Mouse (Mus musculus): ENCODE data around the gene Sh2d3c. TPM values are rescaled to one million over a fixed set of nuclear protein-coding genes. Genes with fewer than 3 reads are reported as not detected.
A peak's percentile ranks its signal among the peaks of the same experiment; 100 is the strongest.

Sh2d3c gene
- total RNA-seq, 2 experiments from 2014 or later, result 6.4 to 15.4 TPM

- ATAC-seq (replicated peaks; ENCODE audit: low FRiP score, poor library complexity, severe bottlenecking), result 0 out of 2 replicates have a peak, but pooled peaks have one; percentile 17
These were observed 1.2 kb downstream of the Sh2d3c start for GRCm38 (mm10) chr2:32722046-32722445.

- ATAC-seq (replicated peaks; ENCODE audit: low FRiP score, poor library complexity, severe bottlenecking), result no peak
These were observed 1.7 kb downstream of the Sh2d3c start for GRCm38 (mm10) chr2:32722581-32722980.

GRCm38 (mm10) chr2:32724149-32724548 lies 3.3 kb downstream of the Sh2d3c start:
- ATAC-seq (replicated peaks; ENCODE audit: low FRiP score, poor library complexity, severe bottlenecking), result no peak

- ATAC-seq (replicated peaks; ENCODE audit: low FRiP score, poor library complexity, severe bottlenecking), result no peak
These were observed 4.3 kb downstream of the Sh2d3c start for GRCm38 (mm10) chr2:32724832-32725790.

GRCm38 (mm10) chr2:32727435-32727834 lies 6.6 kb downstream of the Sh2d3c start:
- ATAC-seq (replicated peaks; ENCODE audit: low FRiP score, poor library complexity, severe bottlenecking), result peak; percentile 40; the same call in 1 of the 2 replicates

- ATAC-seq (replicated peaks; ENCODE audit: low FRiP score, poor library complexity, severe bottlenecking), result no peak
These were observed 7.6 kb downstream of the Sh2d3c start for GRCm38 (mm10) chr2:32728463-32728862.

GRCm38 (mm10) chr2:32729547-32729946 lies 8.7 kb downstream of the Sh2d3c start:
- no peak for ATAC-seq (replicated peaks; ENCODE audit: low FRiP score, poor library complexity, severe bottlenecking)

GRCm38 (mm10) chr2:32730854-32731253 lies 10.0 kb downstream of the Sh2d3c start:
- ATAC-seq (replicated peaks; ENCODE audit: low FRiP score, poor library complexity, severe bottlenecking), result no peak

GRCm38 (mm10) chr2:32731911-32732310 lies 11.1 kb downstream of the Sh2d3c start:
- no peak for ATAC-seq (replicated peaks; ENCODE audit: low FRiP score, poor library complexity, severe bottlenecking)

GRCm38 (mm10) chr2:32732695-32733094 lies 11.8 kb downstream of the Sh2d3c start:
- ATAC-seq (replicated peaks; ENCODE audit: low FRiP score, poor library complexity, severe bottlenecking), result no peak

GRCm38 (mm10) chr2:32734480-32734879 lies 13.6 kb downstream of the Sh2d3c start:
- no peak for ATAC-seq (replicated peaks; ENCODE audit: low FRiP score, poor library complexity, severe bottlenecking)

- ATAC-seq (replicated peaks; ENCODE audit: low FRiP score, poor library complexity, severe bottlenecking), result no peak; the same call in 1 of the 2 replicates
These were observed 14.1 kb downstream of the Sh2d3c start for GRCm38 (mm10) chr2:32734933-32735332.

- ATAC-seq (replicated peaks; ENCODE audit: low FRiP score, poor library complexity, severe bottlenecking), result no peak
These were observed 15.5 kb downstream of the Sh2d3c start for GRCm38 (mm10) chr2:32736306-32736829.

GRCm38 (mm10) chr2:32737008-32737407 lies 16.2 kb downstream of the Sh2d3c start:
- no peak for ATAC-seq (replicated peaks; ENCODE audit: low FRiP score, poor library complexity, severe bottlenecking)

- no peak for ATAC-seq (replicated peaks; ENCODE audit: low FRiP score, poor library complexity, severe bottlenecking)
These were observed 18.5 kb downstream of the Sh2d3c start for GRCm38 (mm10) chr2:32739311-32739710.

GRCm38 (mm10) chr2:32740916-32741272 lies 20.0 kb downstream of the Sh2d3c start, which contains the start of gene 6330409D20Rik:
Gene 6330409D20Rik, minus strand, starts transcription at chr2:32741016.
- ATAC-seq (replicated peaks; ENCODE audit: low FRiP score, poor library complexity, severe bottlenecking), result no peak

GRCm38 (mm10) chr2:32741273-32742172 lies 20.7 kb downstream of the Sh2d3c start:
- ATAC-seq (replicated peaks; ENCODE audit: low FRiP score, poor library complexity, severe bottlenecking), result no peak

GRCm38 (mm10) chr2:32742173-32742531 lies 21.3 kb downstream of the Sh2d3c start:
- no peak for ATAC-seq (replicated peaks; ENCODE audit: low FRiP score, poor library complexity, severe bottlenecking)

- ATAC-seq (replicated peaks; ENCODE audit: low FRiP score, poor library complexity, severe bottlenecking), result no peak
These were observed 23.6 kb downstream of the Sh2d3c start for GRCm38 (mm10) chr2:32744272-32744982.

- ATAC-seq (replicated peaks; ENCODE audit: low FRiP score, poor library complexity, severe bottlenecking), result no peak
These were observed 28.2 kb downstream of the Sh2d3c start for GRCm38 (mm10) chr2:32749082-32749481.
